Mouse (Mus musculus) thymus, adult 2 months (tissue): Measurements from ENCODE around the gene Atpaf1.

Source experiments
- CTCF ChIP-seq: fragments of 200-500 bp; IDR thresholded peaks from 2 replicates; pipeline ENCODE4 v1.5.1; 2012; ENCODE audit warnings: mild to moderate bottlenecking, control low read depth, low read length, moderate library complexity, borderline replicate concordance; ENCODE audit not compliant: control insufficient read depth, poor library complexity, insufficient read depth; ENCODE audit errors: extremely low read depth
- POLR2A ChIP-seq: fragments of 200-500 bp; IDR thresholded peaks from 2 replicates; pipeline ENCODE4 v1.6.1; 2012; ENCODE audit warnings: mild to moderate bottlenecking, low read length, control low read depth, moderate library complexity; ENCODE audit not compliant: control insufficient read depth, poor library complexity, insufficient read depth; ENCODE audit errors: extremely low read depth

DNA sequence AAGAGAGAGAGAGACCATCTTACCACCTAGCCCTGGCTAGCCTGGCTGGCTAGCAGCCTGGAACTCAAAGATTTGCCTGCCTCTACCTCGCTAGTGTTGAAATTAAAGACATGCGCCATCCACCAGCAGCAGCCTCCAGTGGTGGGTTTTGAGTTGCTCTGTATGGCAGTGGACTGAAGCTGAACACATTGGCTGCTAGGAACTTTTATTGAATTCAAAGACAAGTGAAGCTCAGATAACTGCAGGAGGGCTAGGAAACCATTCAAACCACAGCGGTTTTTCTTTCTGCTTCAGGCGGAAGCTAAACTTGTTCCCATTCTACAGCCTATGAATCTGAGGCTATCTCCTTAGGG is 42.9 kb downstream of the Atpaf1 start:
- TF ChIP-seq POLR2A (no peak), CTCF (no peak)
